Mouse (Mus musculus) intestine, embryonic 14.5 days (tissue): ENCODE measurements at regions not wholly inside any gene's neighbourhood (a gene's known extent, or its start where the extent isn't known, plus 50 kb on each side); places are given as distances from the start of the nearest gene placed in this dataset.

Source experiments
- ATAC-seq: fragments of 200-750 bp; cut with Nextera tagmentation; replicated peaks from 2 replicates; pipeline ENCODE4 v1.8.0; 2017; ENCODE audit warnings: low read depth, moderate number of reproducible peaks, moderate TSS enrichment, moderate library complexity; ENCODE audit not compliant: low FRiP score, low TSS enrichment
- DNase-seq: peaks from one replicate; pipeline ENCODE4 v3.0.0-alpha.2; 2018; ENCODE audit warnings: low spot score
- H3K27ac ChIP-seq: fragments of 300-500 bp; sonication (generic); 2 replicates; pipeline ENCODE4 v1.5.1; 2014; ENCODE audit warnings: low read depth, mild to moderate bottlenecking, control low read depth
- H3K27me3 ChIP-seq: fragments of 300-500 bp; sonication (generic); replicated peaks from 2 replicates; pipeline ENCODE4 v1.6.1; 2014; ENCODE audit warnings: low read length, control low read depth; ENCODE audit not compliant: control insufficient read depth, insufficient read depth
- H3K36me3 ChIP-seq: fragments of 300-500 bp; sonication (generic); 2 replicates; pipeline ENCODE4 v1.6.1; 2014; ENCODE audit warnings: low read length, control low read depth; ENCODE audit not compliant: control insufficient read depth, insufficient read depth
- H3K4me1 ChIP-seq: fragments of 300-500 bp; sonication (generic); replicated peaks from 2 replicates; pipeline ENCODE4 v1.6.1; 2014; ENCODE audit warnings: low read length, control low read depth, mixed read lengths; ENCODE audit not compliant: control insufficient read depth, insufficient read depth
- H3K4me2 ChIP-seq: fragments of 300-500 bp; sonication (generic); 2 replicates; pipeline ENCODE4 v1.6.1; 2014; ENCODE audit warnings: low read length
- H3K4me3 ChIP-seq: fragments of 300-500 bp; sonication (generic); 2 replicates; pipeline ENCODE4 v1.5.1; 2014; ENCODE audit warnings: low read depth, low read length, control low read depth, mixed read lengths
- H3K9ac ChIP-seq: fragments of 300-500 bp; sonication (generic); 2 replicates; pipeline ENCODE4 v1.6.1; 2014; ENCODE audit warnings: mild to moderate bottlenecking, low read length
- H3K9me3 ChIP-seq: fragments of 300-500 bp; sonication (generic); 2 replicates; pipeline ENCODE4 v1.6.1; 2016; ENCODE audit warnings: low read length, control low read depth; ENCODE audit not compliant: control insufficient read depth
- WGBS: fragments of 180-500 bp; shearing (Covaris S2); extraction: QIAGEN DNeasy Blood & Tissue Kit; methylation state at CpG from one replicate; pipeline ENCODE4 v1.1.7; 2014; 5-methylcytosine and 5-hydroxymethylcytosine counted together

DNA sequence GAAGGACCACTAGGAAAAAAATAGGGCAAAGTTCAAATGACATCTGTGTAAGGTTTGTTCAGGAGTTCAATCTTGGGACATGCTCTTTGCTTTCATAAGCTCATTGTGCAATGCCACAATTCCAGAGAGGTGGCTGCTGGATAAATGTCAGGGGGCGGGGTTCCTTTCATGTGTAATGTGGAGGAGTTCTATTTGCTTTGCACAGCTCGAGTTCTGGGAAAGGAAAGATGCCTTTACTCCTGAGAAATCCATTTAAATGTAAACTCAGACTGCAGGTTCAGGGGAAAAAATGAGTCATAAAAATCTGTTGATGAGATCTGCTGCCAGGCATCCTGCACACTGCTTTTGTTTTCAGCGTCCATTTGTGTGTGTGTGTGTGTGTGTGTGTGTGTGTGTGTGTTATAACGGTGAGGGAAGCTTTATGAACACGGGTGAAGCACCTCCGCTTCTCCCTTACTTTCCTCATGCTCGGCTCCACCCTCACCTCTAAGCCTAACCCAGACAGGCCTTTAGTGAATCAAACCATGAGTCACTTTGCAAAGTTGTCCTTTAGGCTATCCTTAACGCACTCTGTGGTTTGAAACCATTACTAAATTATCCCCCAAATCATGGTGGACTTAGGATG lies 99.9 kb upstream of the Acsl4 start:
- no peak overlapping the region for H3K27ac ChIP-seq
- no peak for DNase-seq
- ATAC-seq = no peak
- 0 out of 2 replicates have a peak, but pooled peaks cover 4% of the 10 kb centered on the region for H3K27me3 ChIP-seq
- H3K36me3 ChIP-seq = no peaks in the 10 kb centered on the region
- 52% methylated on average over 8 of the region's 8 CpGs for WGBS
- H3K4me1 ChIP-seq = no peaks in the 10 kb centered on the region
- H3K9me3 ChIP-seq = no peaks in the 10 kb centered on the region
- no peak overlapping the region for H3K4me3 ChIP-seq
- no peak overlapping the region for H3K4me2 ChIP-seq
- no peak overlapping the region for H3K9ac ChIP-seq

DNA sequence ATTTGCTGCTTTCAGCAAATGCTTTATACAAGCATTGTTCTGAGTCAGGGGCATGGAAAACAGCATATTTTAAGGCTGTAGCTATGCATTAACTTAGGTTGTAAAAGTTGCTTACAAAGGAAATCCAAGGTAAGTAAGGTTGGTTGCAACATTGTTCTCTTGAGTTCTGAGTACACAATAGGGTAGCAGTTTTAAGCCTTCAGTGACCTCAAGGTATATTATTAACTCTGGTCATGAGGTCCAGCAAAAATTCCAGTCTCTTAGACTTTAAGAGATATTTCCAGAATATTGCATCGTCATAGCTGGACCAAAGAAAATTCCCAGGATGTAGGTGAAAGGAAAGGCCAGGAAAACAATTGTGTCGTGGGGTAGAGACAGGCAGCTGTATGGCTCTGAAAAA lies 110.8 kb upstream of the Acsl4 start:
- ATAC-seq (no peak), DNase-seq (no peak)
- Histone ChIP-seq H3K36me3 (no peaks in the 10 kb centered on the region), H3K27ac (no peak overlapping the region), H3K4me2 (no peak overlapping the region), H3K9me3 (no peaks in the 10 kb centered on the region), H3K4me1 (no peaks in the 10 kb centered on the region), H3K27me3 (no peaks in the 10 kb centered on the region), H3K9ac (no peak overlapping the region), H3K4me3 (no peak overlapping the region)
- WGBS = 58% methylated on average over 2 of the region's 2 CpGs

DNA sequence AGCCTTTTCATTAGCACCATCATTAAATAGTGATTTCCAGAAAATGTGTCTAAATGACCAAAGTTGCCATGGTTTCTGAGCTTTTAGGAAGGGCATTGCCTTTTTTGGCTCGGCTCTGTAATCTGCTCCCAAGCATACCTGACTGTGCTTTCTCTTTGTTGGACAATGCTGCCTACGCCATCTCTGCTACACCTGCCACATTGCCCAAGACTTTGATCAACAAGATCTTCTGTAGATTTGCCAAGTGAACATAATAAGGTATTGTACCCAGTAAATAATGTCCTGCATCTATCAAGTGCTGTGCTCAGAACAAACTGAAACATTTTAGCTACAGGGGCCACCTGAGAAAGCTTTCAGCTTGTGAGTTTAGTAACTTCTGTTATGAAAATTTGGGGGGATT lies 114.6 kb upstream of the Acsl4 start:
- Histone ChIP-seq H3K27ac (no peak overlapping the region), H3K36me3 (no peaks in the 10 kb centered on the region), H3K9ac (no peak overlapping the region), H3K27me3 (no peaks in the 10 kb centered on the region), H3K4me3 (no peak overlapping the region), H3K4me2 (no peak overlapping the region), H3K9me3 (no peaks in the 10 kb centered on the region), H3K4me1 (no peaks in the 10 kb centered on the region)
- ATAC-seq (no peak), DNase-seq (no peak)
- WGBS = 77% methylated on average over 2 of the region's 2 CpGs

DNA sequence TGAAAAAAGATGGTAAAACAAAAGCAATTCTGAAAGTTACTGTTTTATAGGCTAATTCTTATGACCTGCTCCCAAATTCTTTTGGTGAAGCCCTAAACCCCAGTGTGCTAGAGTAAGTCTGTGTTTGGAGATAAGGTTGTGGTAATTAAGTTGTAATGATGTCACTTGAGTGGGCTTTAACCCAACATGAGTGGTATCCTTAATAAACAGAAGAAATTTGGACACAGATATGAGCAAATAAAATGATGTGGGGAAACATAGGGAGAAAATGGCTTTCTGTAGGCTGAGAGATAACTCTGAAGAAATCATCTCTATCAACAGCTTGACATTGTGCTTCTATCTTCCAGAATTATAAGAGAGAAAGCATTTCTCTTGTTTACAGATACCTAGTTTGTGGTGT lies 117.1 kb upstream of the Acsl4 start:
- ATAC-seq (no peak), DNase-seq (no peak)
- H3K4me3 ChIP-seq = no peak overlapping the region
- H3K9ac ChIP-seq = no peak overlapping the region
- H3K4me2 ChIP-seq = no peak overlapping the region
- H3K9me3 ChIP-seq = no peaks in the 10 kb centered on the region
- no peaks in the 10 kb centered on the region for H3K36me3 ChIP-seq
- H3K27me3 ChIP-seq = no peaks in the 10 kb centered on the region
- no peaks in the 10 kb centered on the region for H3K4me1 ChIP-seq
- H3K27ac ChIP-seq = no peak overlapping the region

DNA sequence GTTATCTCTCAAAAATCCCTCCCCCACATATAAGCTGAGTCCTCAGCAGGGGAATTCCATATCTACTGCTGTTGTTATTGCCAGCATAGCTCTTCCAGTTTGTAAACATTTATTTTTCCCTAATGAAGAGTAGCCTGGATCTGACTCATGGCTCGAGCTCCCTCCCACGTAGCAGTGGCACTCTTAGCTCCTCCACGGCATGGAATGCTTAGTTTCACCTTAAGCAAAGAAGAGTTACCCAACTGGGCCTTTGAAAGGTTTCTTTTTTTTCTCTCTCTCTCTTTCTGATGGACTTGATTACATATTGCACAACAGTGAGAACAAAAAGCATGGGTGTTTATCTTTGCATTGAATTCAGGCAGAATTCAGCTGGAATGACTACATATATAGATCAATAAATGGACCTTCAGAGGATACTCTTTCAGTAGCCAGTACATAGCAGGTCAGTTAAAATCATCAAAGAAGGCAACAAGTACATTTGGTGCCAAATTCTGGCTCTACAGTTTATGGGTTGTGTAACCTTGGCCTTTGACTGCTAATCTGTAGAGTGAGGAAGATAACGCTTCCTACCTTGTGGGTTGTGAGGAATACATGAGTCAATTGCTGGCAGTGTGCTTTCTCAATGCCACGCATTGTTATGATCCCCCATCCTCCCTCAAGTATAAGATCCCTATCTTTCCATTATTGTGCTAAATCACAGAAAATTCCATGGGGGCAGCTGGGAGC lies 126.2 kb upstream of the Acsl4 start:
- Histone ChIP-seq H3K9me3 (no peaks in the 10 kb centered on the region), H3K27ac (no peak overlapping the region), H3K4me1 (no peaks in the 10 kb centered on the region), H3K4me3 (no peak overlapping the region), H3K27me3 (no peaks in the 10 kb centered on the region), H3K4me2 (no peak overlapping the region), H3K9ac (no peak overlapping the region), H3K36me3 (no peaks in the 10 kb centered on the region)
- no peak for DNase-seq
- no peak for ATAC-seq
- WGBS = 85% methylated on average over 5 of the region's 5 CpGs

DNA sequence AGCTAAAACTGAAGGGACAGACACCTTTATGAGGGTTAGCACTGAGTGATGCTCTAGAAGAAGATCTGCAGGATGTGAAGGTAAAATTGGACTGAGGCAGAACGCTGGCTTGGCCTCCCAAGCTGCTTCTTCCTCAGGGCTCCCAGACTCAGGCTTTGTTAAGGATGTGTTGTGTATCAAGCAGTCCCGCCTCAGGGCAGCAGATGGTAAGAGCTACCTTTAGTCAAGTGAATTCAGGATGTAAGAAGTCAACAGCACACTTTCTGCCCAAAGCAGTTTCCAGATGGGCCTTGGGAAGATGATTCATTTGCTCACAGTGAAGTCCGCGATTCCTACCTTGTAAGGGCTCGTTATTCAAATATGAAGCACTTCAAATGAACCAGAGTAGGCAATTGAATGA lies 126.9 kb upstream of the Acsl4 start:
- H3K4me2 ChIP-seq = no peak overlapping the region
- H3K9ac ChIP-seq = no peak overlapping the region
- WGBS = 87% methylated on average over 5 of the region's 5 CpGs
- H3K4me3 ChIP-seq = no peak overlapping the region
- ATAC-seq (no peak), DNase-seq (no peak)
- no peaks in the 10 kb centered on the region for H3K36me3 ChIP-seq
- no peaks in the 10 kb centered on the region for H3K4me1 ChIP-seq
- H3K27ac ChIP-seq = no peak overlapping the region
- no peaks in the 10 kb centered on the region for H3K9me3 ChIP-seq
- H3K27me3 ChIP-seq = no peaks in the 10 kb centered on the region

DNA sequence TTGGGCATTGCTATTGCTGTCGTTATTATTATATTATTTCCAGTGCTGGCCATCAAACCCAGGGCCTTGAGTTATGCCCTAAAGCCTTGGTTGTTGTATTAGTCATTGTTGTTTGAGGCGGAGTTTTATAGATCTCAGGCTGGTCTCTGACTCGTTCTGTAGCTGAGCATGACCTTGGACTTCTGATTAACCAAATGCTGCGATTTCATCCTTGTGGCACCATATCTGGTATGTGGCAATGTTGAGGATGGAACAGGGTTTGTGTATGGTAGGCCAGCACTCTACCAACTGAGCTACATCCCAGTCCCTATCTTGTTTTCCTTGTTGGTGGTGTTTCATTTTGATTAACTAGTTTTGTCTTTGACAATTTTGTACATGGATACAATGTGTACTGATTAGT lies 130.7 kb upstream of the Acsl4 start:
- no peak overlapping the region for H3K4me3 ChIP-seq
- DNase-seq (no peak), ATAC-seq (no peak)
- H3K4me2 ChIP-seq = no peak overlapping the region
- WGBS = 80% methylated on average over 4 of the region's 4 CpGs
- H3K4me1 ChIP-seq = no peaks in the 10 kb centered on the region
- H3K27me3 ChIP-seq = no peaks in the 10 kb centered on the region
- H3K36me3 ChIP-seq = no peaks in the 10 kb centered on the region
- no peaks in the 10 kb centered on the region for H3K9me3 ChIP-seq
- H3K9ac ChIP-seq = no peak overlapping the region
- no peak overlapping the region for H3K27ac ChIP-seq

DNA sequence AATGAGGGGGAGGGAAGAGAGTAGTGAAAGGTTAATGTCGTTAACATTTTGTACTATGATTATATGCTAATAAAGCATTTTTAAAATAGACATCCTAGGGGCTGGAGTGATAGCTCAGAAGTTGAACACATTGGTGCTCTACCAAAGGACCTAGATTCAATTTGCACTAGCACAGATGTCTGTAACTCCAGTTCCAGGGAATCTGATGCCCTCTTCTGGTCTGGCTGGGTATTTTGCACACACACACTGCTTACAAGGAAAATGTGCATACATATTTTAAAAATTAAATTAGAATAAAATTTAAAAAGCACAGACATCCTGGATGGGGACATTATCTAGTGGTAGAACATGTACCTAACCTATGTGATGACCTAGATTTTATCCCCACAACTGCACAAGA lies 136.6 kb upstream of the Acsl4 start:
- H3K27me3 ChIP-seq = no peaks in the 10 kb centered on the region
- DNase-seq = no peak
- H3K9me3 ChIP-seq = no peaks in the 10 kb centered on the region
- H3K4me1 ChIP-seq = no peaks in the 10 kb centered on the region
- no peaks in the 10 kb centered on the region for H3K36me3 ChIP-seq
- ATAC-seq = no peak
- WGBS = 18% methylated on average over 1 of the region's 1 CpGs
- no peak overlapping the region for H3K4me2 ChIP-seq
- H3K9ac ChIP-seq = no peak overlapping the region
- no peak overlapping the region for H3K4me3 ChIP-seq
- H3K27ac ChIP-seq = no peak overlapping the region

DNA sequence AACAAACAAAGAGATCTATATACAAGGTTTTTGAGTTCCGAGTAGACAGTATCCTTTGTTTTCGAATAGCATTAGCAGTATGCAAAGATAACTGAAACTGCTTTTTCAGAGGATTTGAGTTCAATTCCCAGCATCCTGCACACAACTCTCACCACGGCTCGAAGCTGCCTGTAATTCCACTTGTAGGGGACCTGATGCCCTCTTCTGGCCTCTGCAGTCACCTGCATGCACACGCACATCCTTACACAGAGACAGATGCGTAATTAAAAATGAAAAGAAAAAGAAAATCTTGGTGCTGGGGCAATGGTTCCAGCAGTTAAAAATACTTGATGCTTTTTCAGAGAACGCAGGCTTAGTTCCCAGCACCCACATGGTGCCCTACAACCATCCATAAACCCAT lies 139.6 kb upstream of the Acsl4 start:
- H3K9me3 ChIP-seq = no peaks in the 10 kb centered on the region
- H3K4me2 ChIP-seq = no peak overlapping the region
- no peak for ATAC-seq
- no peaks in the 10 kb centered on the region for H3K36me3 ChIP-seq
- no peaks in the 10 kb centered on the region for H3K27me3 ChIP-seq
- H3K4me3 ChIP-seq = no peak overlapping the region
- no peak for DNase-seq
- 62% methylated on average over 7 of the region's 7 CpGs for WGBS
- no peak overlapping the region for H3K27ac ChIP-seq
- H3K4me1 ChIP-seq = no peaks in the 10 kb centered on the region
- no peak overlapping the region for H3K9ac ChIP-seq
